Mouse (Mus musculus) heart, postnatal 0 days (tissue): ENCODE measurements around the gene Dnah2.

Source experiments
- CTCF ChIP-seq: IDR thresholded peaks from 2 replicates; pipeline ENCODE4 v1.5.1; 2016; ENCODE audit warnings: antibody characterized with exemption, control low read depth, low read depth
- EP300 ChIP-seq: IDR thresholded peaks from 2 replicates; pipeline ENCODE4 v1.6.1; 2016; ENCODE audit warnings: antibody characterized with exemption, low read depth

- TF ChIP-seq CTCF = no peak
- TF ChIP-seq EP300 = no peak
Observed at GRCm38 (mm10) chr11:69372056-69372779, 176.7 kb downstream of the Dnah2 start.
